Comparison of ENCODE assay signal across 20 mouse cellular contexts in genomic region chr1:20825036-20825435, GRCm38 (mm10). TPM values are rescaled to one million over a fixed set of nuclear protein-coding genes. Genes with fewer than 3 reads are reported as not detected.
DNase-seq lines count a peak whose midpoint lies in the region; ATAC-seq and TF ChIP-seq lines count a peak whose summit lies in the region.
"Had no signal": no experiment of that assay in that cellular context is flagged by ENCODE, and none has a peak within 500 bp of the region (broad histone marks: within the 10 kb centered on the region; RNA-seq: fewer than 3 reads in every experiment).

No protein-coding gene starts in this region.

- no peaks in the 10 kb centered on the region for H3K9me3 ChIP-seq in liver, embryonic 12.5 days (replicated peaks)
- H3K9me3 ChIP-seq: embryonic facial prominence, embryonic 10.5 days; heart, embryonic 10.5 days; hindbrain, embryonic 13.5 days had no signal

- no peak overlapping the region for H3K27ac ChIP-seq in cerebellum, adult 2 months (ENCODE audit: insufficient read depth, low read length)
- no peak overlapping the region for H3K27ac ChIP-seq in liver, embryonic 12.5 days
- H3K27ac ChIP-seq: embryonic facial prominence, embryonic 10.5 days; heart, embryonic 10.5 days; hindbrain, embryonic 13.5 days; hindbrain, postnatal 0 days had no signal

- TF ChIP-seq POLR2A in cerebellum, adult 2 months (IDR thresholded peaks at IDR 0.05; ENCODE audit: borderline replicate concordance, insufficient read depth, low read length), result no peak

- H3K4me3 ChIP-seq in cerebellum, adult 2 months (replicated peaks; ENCODE audit: insufficient read depth, low read depth, low read length), result no peak overlapping the region
- H3K4me3 ChIP-seq in liver, embryonic 12.5 days, result no peak overlapping the region
- H3K4me3 ChIP-seq: embryonic facial prominence, embryonic 10.5 days; heart, embryonic 10.5 days; hindbrain, embryonic 13.5 days had no signal

- TF ChIP-seq CTCF in cerebellum, adult 2 months (IDR thresholded peaks at IDR 0.05; ENCODE audit: borderline replicate concordance, insufficient read depth, low read depth, low read length), result no peak

- H3K36me3 ChIP-seq in liver, embryonic 12.5 days, result no peaks in the 10 kb centered on the region
- H3K36me3 ChIP-seq: embryonic facial prominence, embryonic 10.5 days; heart, embryonic 10.5 days; hindbrain, embryonic 13.5 days had no signal

- no peaks in the 10 kb centered on the region for H3K4me1 ChIP-seq in cerebellum, adult 2 months (ENCODE audit: control insufficient read depth, insufficient read depth, low read length)
- peaks cover 7% of the 10 kb centered on the region for H3K4me1 ChIP-seq in liver, embryonic 12.5 days
- H3K4me1 ChIP-seq: embryonic facial prominence, embryonic 10.5 days; heart, embryonic 10.5 days; hindbrain, embryonic 13.5 days had no signal

- ATAC-seq in CD4-positive, CD25-positive, alpha-beta regulatory T cell, adult 4 months, result no peak
- peak; percentile 41 for ATAC-seq in activated CD4-positive, CD25-positive, alpha-beta regulatory T cell, adult 4 months
- ATAC-seq in liver, embryonic 12.5 days, result no peak
- ATAC-seq: forebrain, embryonic 14.5 days; hindbrain, postnatal 0 days had no signal

- H3K9ac ChIP-seq in liver, embryonic 12.5 days, result no peak overlapping the region
- H3K9ac ChIP-seq: hindbrain, embryonic 13.5 days had no signal

- DNase-seq in CD4-positive, CD25-positive, alpha-beta regulatory T cell, adult 2 months (ENCODE audit: low read depth, low spot score), result peak; percentile 22
- peak; percentile 80 for DNase-seq in 416B (ENCODE audit: low read depth)
- DNase-seq in naive thymus-derived CD4-positive, alpha-beta T cell, adult 2 months (ENCODE audit: low read depth), result peak; percentile 74
- DNase-seq in cerebellum, adult 2 months, result no peak
- DNase-seq: adrenal gland, adult 2 months; adrenal gland, postnatal 25 days; cerebellum, adult 18-20 months; cerebellum, postnatal 10 days; gastrocnemius, postnatal 36 days; heart, postnatal 10 days had no signal

- H3K27me3 ChIP-seq in cerebellum, adult 2 months (ENCODE audit: control insufficient read depth, insufficient read depth, low read length), result no peaks in the 10 kb centered on the region
- no peaks in the 10 kb centered on the region for H3K27me3 ChIP-seq in liver, embryonic 12.5 days (replicated peaks)
- H3K27me3 ChIP-seq: hindbrain, embryonic 13.5 days had no signal

- no peak overlapping the region for H3K4me2 ChIP-seq in liver, embryonic 12.5 days
- H3K4me2 ChIP-seq: hindbrain, embryonic 13.5 days had no signal

RNA-seq across cellular contexts. Expression of gene Mcm3, which starts 4.9 kb away (rescaled TPM):
- 10 to 100 TPM; 46.3 to 81.6 TPM for polyA plus RNA-seq in CD4-positive, CD25-positive, alpha-beta regulatory T cell, adult 4 months (2017; shearing (Covaris generic))
- polyA plus RNA-seq in activated CD4-positive, CD25-positive, alpha-beta regulatory T cell, adult 4 months (2017; shearing (Covaris generic)), result 10 to 100 TPM; 61.0 to 98.8 TPM
- 1.7 and 2.8 TPM in 2 replicates for polyA plus RNA-seq in cerebellum, adult 2 months (2012; rRNA removed)
- polyA plus RNA-seq in liver, embryonic 12.5 days (2016; fragmentation: Nextera tagmentation; extraction: Ambion mirVana), result 203 and 204 TPM in 2 replicates

RNA-seq across cellular contexts. Expression of gene Il17f, which starts 34.6 kb away (rescaled TPM):
- under 1 TPM in 1 of 2 experiments, not detected in 1; 0.35 TPM for polyA plus RNA-seq in CD4-positive, CD25-positive, alpha-beta regulatory T cell, adult 4 months (2017; shearing (Covaris generic))
- not detected for polyA plus RNA-seq in activated CD4-positive, CD25-positive, alpha-beta regulatory T cell, adult 4 months (2017; shearing (Covaris generic))
- not detected in 2 replicates for polyA plus RNA-seq in cerebellum, adult 2 months (2012; rRNA removed)
- 0.23 TPM in 1 of 2 replicates, not detected in the other for polyA plus RNA-seq in liver, embryonic 12.5 days (2016; fragmentation: Nextera tagmentation; extraction: Ambion mirVana)
- polyA plus RNA-seq: adrenal gland, adult 2 months; C2C12; embryonic facial prominence, embryonic 14.5 days; forebrain, embryonic 14.5 days; heart, embryonic 10.5 days; hindbrain, embryonic 13.5 days had no signal

Comparison
In these comparisons a context has a peak if more than half of its experiments do, and no peak if none do; other contexts are left out.
1. DNase-seq: peak in CD4-positive, CD25-positive, alpha-beta regulatory T cell, adult 2 months (single experiment), 416B (single experiment) and naive thymus-derived CD4-positive, alpha-beta T cell, adult 2 months (single experiment); none in cerebellum, adult 2 months (0 of 2).
2. RNA of gene Mcm3, which starts 4.9 kb away (polyA plus RNA-seq): 203 to 204 TPM in liver, embryonic 12.5 days, 61.0 to 98.8 TPM in activated CD4-positive, CD25-positive, alpha-beta regulatory T cell, adult 4 months and 46.3 to 81.6 TPM in CD4-positive, CD25-positive, alpha-beta regulatory T cell, adult 4 months; 1.7 to 2.8 TPM in cerebellum, adult 2 months; every median in the first group is over 10 times any median in the second.